Mouse (Mus musculus) spleen, postnatal 36 days (tissue): ENCODE measurements around the gene Atp8b2.
A peak's percentile ranks its signal among the peaks of the same experiment; 100 is the strongest.

Source experiments
- DNase-seq, 2 experiments: peaks; one replicate each; pipeline ENCODE4 v3.0.0; 2022; ENCODE audit warnings: low spot score in 2 of 2, mixed read lengths in 1 of 2

Atp8b2 gene

GRCm38 (mm10) chr3:89960469-89960868 is 2.8 kb downstream of the Atp8b2 start:
- DNase-seq: peak; percentile 89 to 90

GRCm38 (mm10) chr3:89959435-89959834 is 3.9 kb downstream of the Atp8b2 start:
- no peak for DNase-seq

GRCm38 (mm10) chr3:89957880-89958279 is 5.4 kb downstream of the Atp8b2 start:
- no peak for DNase-seq

GRCm38 (mm10) chr3:89956177-89956971 is 6.9 kb downstream of the Atp8b2 start:
- no peak for DNase-seq

- peak; percentile 64 to 75 for DNase-seq
These were observed 9.9 kb downstream of the Atp8b2 start for GRCm38 (mm10) chr3:89953420-89953819.

- no peak for DNase-seq
These were observed 14.7 kb downstream of the Atp8b2 start for GRCm38 (mm10) chr3:89948655-89949054.

GRCm38 (mm10) chr3:89948021-89948420 is 15.3 kb downstream of the Atp8b2 start:
- no peak for DNase-seq

GRCm38 (mm10) chr3:89945026-89945425 is 18.3 kb downstream of the Atp8b2 start:
- no peak for DNase-seq

GRCm38 (mm10) chr3:89942894-89943293 is 20.4 kb downstream of the Atp8b2 start:
- DNase-seq: no peak

GRCm38 (mm10) chr3:89936495-89936894 is 26.8 kb downstream of the Atp8b2 start:
- DNase-seq: no peak

GRCm38 (mm10) chr3:89932925-89933324 is 30.4 kb downstream of the Atp8b2 start:
- no peak for DNase-seq

- no peak for DNase-seq
These were observed 34.4 kb downstream of the Atp8b2 start for GRCm38 (mm10) chr3:89928956-89929355.

GRCm38 (mm10) chr3:89926440-89926839 is 36.9 kb downstream of the Atp8b2 start:
- DNase-seq: no peak

- no peak for DNase-seq
These were observed 42.6 kb downstream of the Atp8b2 start for GRCm38 (mm10) chr3:89920711-89921110.

GRCm38 (mm10) chr3:89917408-89917807 is 45.9 kb downstream of the Atp8b2 start:
- DNase-seq: no peak

- no peak for DNase-seq
These were observed 46.7 kb downstream of the Atp8b2 start for GRCm38 (mm10) chr3:89916622-89917021.

- DNase-seq: no peak
These were observed 48.6 kb downstream of the Atp8b2 start for GRCm38 (mm10) chr3:89914700-89915099.

GRCm38 (mm10) chr3:89912543-89913391 is 50.5 kb downstream of the Atp8b2 start, which contains the start of gene Il6ra:
Il6ra (minus strand) TSS chr3:89913196.
- peak; percentile 83 to 85 for DNase-seq

GRCm38 (mm10) chr3:89912108-89912542 is 51.2 kb downstream of the Atp8b2 start:
- no peak for DNase-seq

GRCm38 (mm10) chr3:89911207-89911606 is 52.1 kb downstream of the Atp8b2 start:
- peak; percentile 86 for DNase-seq

GRCm38 (mm10) chr3:89909703-89910542 is 53.4 kb downstream of the Atp8b2 start:
- DNase-seq: no peak

- peak; percentile 54 to 60 for DNase-seq
These were observed 54.5 kb downstream of the Atp8b2 start for GRCm38 (mm10) chr3:89908836-89909235.
